Mouse (Mus musculus): Measurements from ENCODE around the gene Mcm5. TPM values are rescaled to one million over a fixed set of nuclear protein-coding genes. Genes with fewer than 3 reads are reported as not detected.

Mcm5 gene
- total and polyA plus RNA-seq, 3 experiments: 397 to 459 TPM; not detected in 1

DNA sequence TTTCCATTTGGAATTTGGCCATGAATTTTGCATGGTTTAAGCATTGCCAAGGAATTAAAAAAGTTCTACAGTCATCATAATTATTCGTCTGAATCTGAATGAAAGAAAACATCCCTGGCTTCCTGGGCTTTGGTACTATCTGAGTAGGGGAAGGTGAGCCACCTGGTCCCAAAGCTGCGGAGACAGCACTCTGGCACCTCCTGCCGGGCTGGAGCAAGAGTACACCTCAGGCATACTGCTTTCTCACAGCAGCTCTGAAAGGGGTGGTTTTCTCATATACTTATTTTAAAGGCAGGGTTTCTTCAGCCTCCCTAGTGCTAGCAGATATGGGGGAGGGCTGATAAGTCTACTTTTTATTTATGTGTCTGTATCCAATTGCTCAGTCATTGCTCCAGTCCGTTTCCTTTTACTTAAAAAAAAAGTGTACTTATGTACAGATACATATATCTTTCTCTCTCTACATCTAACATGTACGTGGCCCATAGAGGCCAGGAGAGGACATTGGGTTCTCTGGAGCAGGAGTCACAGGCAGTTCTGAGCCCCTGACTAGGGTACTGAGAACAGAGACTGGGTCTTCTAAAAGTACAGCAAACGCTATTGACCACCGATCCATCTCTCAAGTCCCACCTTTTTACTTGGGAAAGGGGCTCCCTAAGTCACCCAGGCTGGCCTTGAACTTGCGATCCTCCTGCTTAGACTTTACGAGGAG, 688 bp upstream of the Mcm5 start:
- Histone ChIP-seq H3K27me3 (ENCODE audit: control insufficient read depth in 1 of 2, insufficient read depth in 2 of 2, low read length in 2 of 2) (no peaks in the 10 kb centered on the region), H3K4me1 (ENCODE audit: control insufficient read depth in 1 of 2, insufficient read depth in 2 of 2, low read length in 2 of 2) (peaks cover 4 to 19% of the 10 kb centered on the region in 2 experiments; a peak in 2 of 4 replicates), H3K36me3 (ENCODE audit: control insufficient read depth in 1 of 2, insufficient read depth in 2 of 2, low read length in 2 of 2) (peaks cover 13 to 29% of the 10 kb centered on the region in 2 experiments), H3K27ac (ENCODE audit: control insufficient read depth, low read depth, low read length) (peak overlapping the region; percentile 95), H3K9me3 (replicated peaks; ENCODE audit: insufficient read depth, low read length) (no peaks in the 10 kb centered on the region), H3K9ac (ENCODE audit: control insufficient read depth, low read depth, low read length, poor library complexity, severe bottlenecking) (peak overlapping the region; percentile 87), H3K79me2 (ENCODE audit: control insufficient read depth, insufficient read depth, low read length, poor library complexity) (peaks cover 40% of the 10 kb centered on the region), H3K4me3 (ENCODE audit: control insufficient read depth in 1 of 2, insufficient read depth in 1 of 2, low read depth in 2 of 2, low read length in 2 of 2) (peak overlapping the region; percentile 52 to 67)
- DNase-seq (ENCODE audit: low read depth, low spot score): peak; percentile 91
- TF ChIP-seq RAD21 (IDR thresholded peaks at IDR 0.05; ENCODE audit: low read depth, low read length) (peak; percentile 93), HCFC1 (IDR thresholded peaks at IDR 0.05; ENCODE audit: low read depth, low read length) (peak; percentile 51), CHD1 (IDR thresholded peaks at IDR 0.05; ENCODE audit: low read depth, low read length) (peak; percentile 79; the same call in 1 of the 2 replicates), TBP (IDR thresholded peaks at IDR 0.05; ENCODE audit: low read depth, low read length) (peak; percentile 65), GABPA (IDR thresholded peaks at IDR 0.05; ENCODE audit: low read depth, low read length) (no peak), NRF1 (IDR thresholded peaks at IDR 0.05; ENCODE audit: insufficient read depth, low read depth, low read length, poor library complexity, severe bottlenecking) (no peak), E2F4 (IDR thresholded peaks at IDR 0.05; ENCODE audit: borderline replicate concordance, low read depth, low read length) (no peak), BHLHE40 (IDR thresholded peaks at IDR 0.05; ENCODE audit: borderline replicate concordance, low read depth, low read length) (0 out of 2 replicates have a peak, but pooled peaks have one; percentile 34), ELF1 (IDR thresholded peaks at IDR 0.05; ENCODE audit: low read depth, low read length) (peak; percentile 58), SIN3A (IDR thresholded peaks at IDR 0.05; ENCODE audit: low read length) (peak; percentile 36), CTCF (IDR thresholded peaks at IDR 0.05 in 2 of 3, conservative IDR thresholded peaks at IDR 0.05 in 1 of 3; ENCODE audit: control insufficient read depth in 1 of 3, insufficient read depth in 1 of 3, low read depth in 2 of 3, low read length in 3 of 3, poor library complexity in 1 of 3, severe bottlenecking in 1 of 3) (peak; percentile 80 to 95 (median 90)), NELFE (IDR thresholded peaks at IDR 0.05; ENCODE audit: low read depth, low read length) (peak; percentile 44), ZNF384 (IDR thresholded peaks at IDR 0.05; ENCODE audit: low read depth, low read length) (peak; percentile 36; the same call in 1 of the 2 replicates), EP300 (IDR thresholded peaks at IDR 0.05; ENCODE audit: low read depth in 1 of 2, low read length in 2 of 2) (no peak), SMC3 (IDR thresholded peaks at IDR 0.05; ENCODE audit: low read depth, low read length) (peak; percentile 87), ZC3H11A (IDR thresholded peaks at IDR 0.05; ENCODE audit: low read depth, low read length) (peak; percentile 86), USF2 (IDR thresholded peaks at IDR 0.05; ENCODE audit: borderline replicate concordance in 1 of 2, insufficient read depth in 1 of 2, low read depth in 1 of 2, low read length in 2 of 2) (no peak), UBTF (IDR thresholded peaks at IDR 0.05; ENCODE audit: borderline replicate concordance, insufficient read depth, low read depth, low read length) (no peak), GATA1 (IDR thresholded peaks at IDR 0.05; ENCODE audit: low read depth, low read length) (no peak), MAX (IDR thresholded peaks at IDR 0.05; ENCODE audit: low read length) (0 out of 2 replicates have a peak, but pooled peaks have one; percentile 47), TAL1 (IDR thresholded peaks at IDR 0.05; ENCODE audit: low read length) (no peak), POLR2AphosphoS5 (IDR thresholded peaks at IDR 0.05; ENCODE audit: borderline replicate concordance, low read depth, low read length) (no peak), ETS1 (IDR thresholded peaks at IDR 0.05; ENCODE audit: low read depth, low read length) (0 out of 2 replicates have a peak, but pooled peaks have one; percentile 22), MXI1 (IDR thresholded peaks at IDR 0.05; ENCODE audit: low read depth, low read length) (peak; percentile 69; the same call in 1 of the 2 replicates), USF1 (IDR thresholded peaks at IDR 0.05; ENCODE audit: low read depth, low read length) (0 out of 2 replicates have a peak, but pooled peaks have one; percentile 30), POLR2AphosphoS2 (IDR thresholded peaks at IDR 0.05; ENCODE audit: low read length) (peak; percentile 35), MYB (IDR thresholded peaks at IDR 0.05; ENCODE audit: low read depth, low read length) (no peak), TCF12 (IDR thresholded peaks at IDR 0.05; ENCODE audit: low read depth, low read length) (0 out of 2 replicates have a peak, but pooled peaks have one; percentile 57), CHD2 (IDR thresholded peaks at IDR 0.05; ENCODE audit: low read length) (no peak)

All from MEL (cell line).